Mouse (Mus musculus) stomach, embryonic 14.5 days (tissue): ENCODE measurements around the gene Krtap12-1. TPM values are rescaled to one million over a fixed set of nuclear protein-coding genes. Genes with fewer than 3 reads are reported as not detected.
"Not testable (repeated sequence)": the region's sequence is repeated elsewhere in the genome, so short reads cannot be mapped to it uniquely, and the experiment has no call there.

Experiments used
- ATAC-seq: fragments of 200-750 bp; cut with Nextera tagmentation; 2 replicates; pipeline ENCODE4 v1.8.0; 2017; ENCODE audit warnings: low read depth, moderate TSS enrichment; ENCODE audit not compliant: insufficient number of reproducible peaks, insufficient read depth, low FRiP score
- H3K27ac ChIP-seq: fragments of 300-500 bp; sonication (generic); 2 replicates; pipeline ENCODE4 v1.5.1; 2014; ENCODE audit warnings: mild to moderate bottlenecking, low read length, moderate library complexity, mixed read lengths
- H3K27me3 ChIP-seq: fragments of 300-500 bp; sonication (generic); 2 replicates; pipeline ENCODE4 v1.6.1; 2014; ENCODE audit warnings: low read length, control low read depth, mixed read lengths; ENCODE audit not compliant: control insufficient read depth, insufficient read depth
- H3K36me3 ChIP-seq: fragments of 300-500 bp; sonication (generic); 2 replicates; pipeline ENCODE4 v1.6.1; 2014; ENCODE audit warnings: mild to moderate bottlenecking, control low read depth, low read length, moderate library complexity, mixed read lengths; ENCODE audit not compliant: control insufficient read depth, insufficient read depth
- H3K4me1 ChIP-seq: fragments of 300-500 bp; sonication (generic); 2 replicates; pipeline ENCODE4 v1.6.1; 2014; ENCODE audit warnings: low read length, control low read depth, mixed read lengths; ENCODE audit not compliant: control insufficient read depth, insufficient read depth
- H3K4me2 ChIP-seq: fragments of 300-500 bp; sonication (generic); replicated peaks from 2 replicates; pipeline ENCODE4 v1.6.1; 2014; ENCODE audit warnings: low read depth, low read length, control low read depth
- H3K4me3 ChIP-seq: fragments of 300-500 bp; sonication (generic); 2 replicates; pipeline ENCODE4 v1.5.1; 2014; ENCODE audit warnings: low read depth, low read length, control low read depth
- H3K9ac ChIP-seq: fragments of 300-500 bp; sonication (generic); replicated peaks from 2 replicates; pipeline ENCODE4 v1.6.1; 2014; ENCODE audit warnings: low read depth, mild to moderate bottlenecking, control low read depth, low read length, moderate library complexity, mixed read lengths
- H3K9me3 ChIP-seq: fragments of 300-500 bp; sonication (generic); 2 replicates; pipeline ENCODE4 v1.6.1; 2016; ENCODE audit warnings: low read depth, low read length, control low read depth; ENCODE audit not compliant: control insufficient read depth
- WGBS: fragments of 180-500 bp; shearing (Covaris S2); extraction: QIAGEN DNeasy Blood & Tissue Kit; methylation state at CpG from one replicate; pipeline ENCODE4 v1.1.7; 2014; 5-methylcytosine and 5-hydroxymethylcytosine counted together
- polyA plus RNA-seq: library from polyadenylated mRNA; unstranded; fragments of >200 nt; fragmentation: Nextera tagmentation; extraction: Ambion mirVana; gene quantifications from 2 replicates; pipeline ENCODE4 v1.2.1, GENCODE M21; 2014

Gene Krtap12-1
- polyA plus RNA-seq, 1 experiment from 2014 or later = not detected

DNA sequence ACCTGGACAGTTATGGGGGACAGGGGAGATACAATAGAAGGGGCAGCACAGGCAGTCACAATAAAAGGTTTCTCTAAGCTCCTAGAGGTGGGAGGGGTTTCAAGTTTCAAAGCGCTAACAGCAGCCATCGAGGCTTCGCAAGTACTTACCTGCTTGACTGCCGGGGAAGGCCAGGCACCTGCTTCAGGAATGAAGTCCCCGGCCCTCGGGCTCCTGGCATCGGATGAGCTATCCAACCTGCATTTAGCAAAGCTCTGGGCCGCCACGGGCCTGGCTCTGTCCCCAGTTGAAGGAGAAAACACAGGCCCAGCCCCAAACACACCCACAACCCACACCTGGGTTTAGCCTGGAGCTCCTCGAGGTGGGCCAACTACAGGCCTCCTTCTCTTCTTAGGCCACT lies 33.4 kb upstream of the Krtap12-1 start:
- WGBS = 22% methylated on average over 10 of the region's 10 CpGs
- Histone ChIP-seq H3K9me3 (no peaks in the 10 kb centered on the region), H3K9ac (no peak overlapping the region), H3K27ac (no peak overlapping the region; the same call in 1 of the 2 replicates), H3K4me1 (0 out of 2 replicates have a peak, but pooled peaks cover 4% of the 10 kb centered on the region), H3K4me3 (no peak overlapping the region), H3K27me3 (peaks cover 11% of the 10 kb centered on the region; the same call in 1 of the 2 replicates), H3K4me2 (no peak overlapping the region), H3K36me3 (no peaks in the 10 kb centered on the region)
- ATAC-seq = no peak

DNA sequence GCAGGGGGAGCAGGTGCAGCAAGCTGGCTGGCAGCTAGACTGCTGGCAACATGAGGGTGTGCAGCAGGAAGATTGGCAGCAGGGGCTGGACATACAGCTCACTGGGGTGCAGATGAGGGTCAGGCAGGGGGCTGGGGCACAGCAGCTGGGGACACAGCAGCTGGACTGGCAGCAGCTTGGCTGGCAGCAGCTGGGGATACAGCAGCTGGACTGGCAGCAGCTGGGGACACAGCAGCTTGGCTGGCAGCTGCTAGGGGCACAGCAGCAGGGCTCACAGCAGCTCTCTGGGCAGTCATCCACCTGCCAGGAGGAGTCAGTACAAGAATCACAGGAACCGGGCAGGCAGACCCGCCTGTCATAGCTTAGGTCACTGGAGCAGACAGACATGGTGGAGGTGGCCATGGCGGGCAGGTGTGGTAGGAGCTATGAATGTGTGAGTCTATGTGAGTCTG lies 30.0 kb upstream of the Krtap12-1 start, which contains the start of gene Gm19402:
Gene Gm19402, minus strand, starts transcription at position 402 of the 452 bp plus-strand sequence.
- H3K4me2 ChIP-seq, H3K9ac ChIP-seq, ATAC-seq, H3K4me3 ChIP-seq, H3K36me3 ChIP-seq, H3K27me3 ChIP-seq, H3K27ac ChIP-seq, H3K4me1 ChIP-seq, H3K9me3 ChIP-seq: not testable (repeated sequence)
- 81% methylated on average over 3 of the region's 3 CpGs for WGBS

DNA sequence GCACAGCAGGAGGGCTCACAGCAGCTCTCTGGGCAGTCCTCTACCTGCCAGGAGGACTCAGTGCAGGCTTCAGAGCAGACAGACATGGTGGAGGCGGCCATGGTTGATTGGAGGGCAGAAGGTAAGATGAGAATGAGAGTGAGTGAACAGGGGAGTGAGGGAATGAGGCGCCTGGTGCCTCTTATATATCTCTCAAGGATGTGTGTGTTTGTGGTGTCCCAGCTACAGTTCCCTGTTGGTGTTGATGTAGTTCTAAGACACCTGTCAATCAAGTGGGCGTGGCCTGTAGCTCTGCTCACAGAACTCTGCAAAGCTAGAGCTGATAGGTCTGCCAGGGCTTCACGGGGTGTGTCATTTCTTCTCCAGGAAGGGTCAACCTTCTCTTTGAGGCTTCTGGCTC lies 23.3 kb upstream of the Krtap12-1 start, which contains the start of gene Gm9508:
Gene Gm9508, minus strand, starts transcription at position 101 of the 400 bp plus-strand sequence.
- Histone ChIP-seq H3K27me3 (no peaks in the 10 kb centered on the region), H3K36me3 (no peaks in the 10 kb centered on the region), H3K4me3 (no peak within 1 kb of the TSS), H3K4me1 (no peaks in the 10 kb centered on the region), H3K9me3 (no peaks in the 10 kb centered on the region), H3K27ac (no peak within 1 kb of the TSS), H3K9ac (no peak within 1 kb of the TSS), H3K4me2 (no peak within 1 kb of the TSS)
- whole genome bisulfite sequencing = 36% methylated on average over 4 of the region's 4 CpGs
- no peak for ATAC-seq

- Histone ChIP-seq H3K4me3 (no peak within 1 kb of the TSS), H3K9me3 (no peaks in the 10 kb centered on the region; the same call in 1 of the 2 replicates), H3K4me2 (no peak within 1 kb of the TSS), H3K9ac (no peak within 1 kb of the TSS), H3K27ac (no peak within 1 kb of the TSS), H3K27me3 (no peaks in the 10 kb centered on the region), H3K4me1 (no peaks in the 10 kb centered on the region), H3K36me3 (no peaks in the 10 kb centered on the region)
- 96% methylated on average over 1 of the region's 1 CpGs for WGBS
- ATAC-seq = no peak
Measured at GRCm38 (mm10) chr10:77706326-77706725, 14.1 kb upstream of the Krtap12-1 start, which contains the start of gene Gm10272. TSS of gene Gm10272 (plus strand) at chr10:77706626.

DNA sequence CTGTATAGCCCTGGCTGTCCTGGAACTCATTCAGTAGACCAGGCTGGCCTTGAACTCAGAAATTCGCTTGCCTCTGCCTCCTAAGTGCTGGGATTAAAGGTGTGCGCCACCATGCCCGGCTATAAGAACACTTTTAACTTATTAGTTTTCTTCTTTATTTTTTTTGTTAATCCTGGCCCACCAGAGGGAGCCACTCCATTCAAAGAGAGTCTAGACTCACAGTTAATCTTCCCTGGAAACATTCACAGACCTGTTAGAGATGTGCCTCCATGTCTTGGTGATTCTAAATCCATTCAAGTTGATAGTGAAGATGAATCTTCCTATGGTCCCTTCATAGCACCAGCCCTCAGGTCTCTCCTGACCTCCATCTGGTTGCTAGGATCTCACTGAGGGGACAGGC lies 10.6 kb upstream of the Krtap12-1 start:
- Histone ChIP-seq H3K36me3 (no peaks in the 10 kb centered on the region), H3K4me2 (no peak overlapping the region), H3K9me3 (no peaks in the 10 kb centered on the region; the same call in 1 of the 2 replicates), H3K27ac (no peak overlapping the region), H3K9ac (no peak overlapping the region), H3K27me3 (no peaks in the 10 kb centered on the region), H3K4me1 (no peaks in the 10 kb centered on the region), H3K4me3 (no peak overlapping the region)
- 63% methylated on average over 3 of the region's 3 CpGs for WGBS
- ATAC-seq = no peak

DNA sequence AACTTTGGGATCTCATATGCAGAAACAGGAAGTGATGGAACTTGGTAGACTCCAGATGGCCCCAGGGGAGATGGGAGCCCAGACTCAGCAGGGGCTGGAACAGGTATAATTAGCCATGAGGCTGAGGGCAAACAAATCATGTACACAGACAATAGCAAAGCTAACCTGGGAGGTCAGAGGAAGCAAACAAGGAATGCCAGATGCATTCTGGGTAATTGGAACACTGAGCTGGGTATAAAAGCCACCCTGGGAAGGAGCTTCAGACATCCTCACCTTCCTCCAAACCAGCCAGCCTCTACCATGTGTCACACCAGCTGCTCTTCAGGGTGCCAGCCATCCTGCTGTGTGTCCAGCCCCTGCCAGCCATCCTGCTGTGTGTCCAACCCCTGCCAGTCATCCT lies 9.2 kb upstream of the Krtap12-1 start, which contains the start of gene Gm10024:
Gene Gm10024, plus strand, starts transcription at position 301 of the 400 bp plus-strand sequence.
- H3K4me2 ChIP-seq, H3K9me3 ChIP-seq, H3K4me3 ChIP-seq, ATAC-seq, H3K4me1 ChIP-seq, H3K9ac ChIP-seq, H3K36me3 ChIP-seq, H3K27ac ChIP-seq, H3K27me3 ChIP-seq: not testable (repeated sequence)

DNA sequence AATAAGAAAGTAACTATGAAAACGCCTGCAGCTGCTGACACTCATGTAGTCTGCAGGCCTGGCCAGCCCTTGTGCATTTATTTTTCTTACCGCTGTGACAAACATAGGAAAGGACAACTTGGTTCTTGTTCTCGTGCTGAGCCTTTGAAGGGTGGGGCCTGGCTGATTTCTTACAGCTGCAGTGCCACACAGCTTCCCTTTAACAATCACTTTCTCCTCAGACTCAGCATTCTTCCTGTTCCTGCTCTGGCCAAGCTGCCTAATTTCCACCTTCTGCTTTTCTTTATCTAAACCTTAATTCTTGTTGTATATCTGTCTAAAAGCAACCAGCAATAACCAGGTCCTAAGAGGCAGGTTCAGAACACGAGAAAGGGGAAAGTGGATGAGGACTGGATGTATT lies 6.7 kb upstream of the Krtap12-1 start:
- Histone ChIP-seq H3K27me3 (no peaks in the 10 kb centered on the region), H3K4me1 (no peaks in the 10 kb centered on the region), H3K36me3 (no peaks in the 10 kb centered on the region), H3K4me2 (no peak overlapping the region), H3K9ac (no peak overlapping the region), H3K9me3 (no peaks in the 10 kb centered on the region), H3K27ac (no peak overlapping the region), H3K4me3 (no peak overlapping the region)
- WGBS = 58% methylated on average over 4 of the region's 4 CpGs
- no peak for ATAC-seq

GRCm38 (mm10) chr10:77715507-77715906 lies 4.9 kb upstream of the Krtap12-1 start, which contains the start of gene Gm10142:
TSS of gene Gm10142 (plus strand) at chr10:77715807.
- WGBS = 85% methylated on average over 1 of the region's 1 CpGs
- Histone ChIP-seq H3K27ac (no peak within 1 kb of the TSS), H3K36me3 (no peaks in the 10 kb centered on the region), H3K9ac (no peak within 1 kb of the TSS), H3K4me3 (no peak within 1 kb of the TSS), H3K4me1 (no peaks in the 10 kb centered on the region), H3K4me2 (no peak within 1 kb of the TSS), H3K27me3 (no peaks in the 10 kb centered on the region), H3K9me3 (no peaks in the 10 kb centered on the region)
- ATAC-seq = no peak

DNA sequence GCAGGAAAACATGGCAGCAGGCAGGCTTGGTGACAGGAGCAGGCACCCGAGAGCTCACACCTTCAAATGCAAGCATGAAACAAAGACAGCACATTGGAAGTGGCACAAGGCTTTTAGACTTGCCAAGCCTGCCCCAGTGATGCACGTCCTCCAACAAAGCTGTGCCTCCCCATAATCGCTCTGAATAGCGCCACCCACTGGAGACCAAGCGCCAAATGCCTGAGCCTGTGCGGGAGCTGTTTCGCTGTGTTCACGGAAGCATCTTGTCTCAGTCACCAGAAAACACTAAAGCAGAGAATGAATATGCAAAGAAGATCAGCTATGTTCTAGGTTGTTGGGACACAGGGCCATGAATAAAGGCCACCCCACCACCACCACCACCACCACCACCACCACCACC lies 4.5 kb downstream of the Krtap12-1 start:
- H3K27me3 ChIP-seq = no peaks in the 10 kb centered on the region
- no peak overlapping the region for H3K27ac ChIP-seq
- H3K36me3 ChIP-seq = no peaks in the 10 kb centered on the region
- ATAC-seq = no peak
- H3K4me1 ChIP-seq = no peaks in the 10 kb centered on the region
- no peaks in the 10 kb centered on the region for H3K9me3 ChIP-seq
- H3K4me3 ChIP-seq = no peak overlapping the region
- WGBS = 76% methylated on average over 8 of the region's 8 CpGs
- no peak overlapping the region for H3K4me2 ChIP-seq
- H3K9ac ChIP-seq = no peak overlapping the region
